Mouse (Mus musculus): Measurements from ENCODE around the gene Vmn1r138. TPM values are rescaled to one million over a fixed set of nuclear protein-coding genes. Genes with fewer than 3 reads are reported as not detected.
"Not testable (repeated sequence)": the region's sequence is repeated elsewhere in the genome, so short reads cannot be mapped to it uniquely, and the experiment has no call there.

The Vmn1r138 gene
- not detected in 2 replicates for polyA plus RNA-seq (2014; fragmentation: Nextera tagmentation; extraction: Ambion mirVana)

DNA sequence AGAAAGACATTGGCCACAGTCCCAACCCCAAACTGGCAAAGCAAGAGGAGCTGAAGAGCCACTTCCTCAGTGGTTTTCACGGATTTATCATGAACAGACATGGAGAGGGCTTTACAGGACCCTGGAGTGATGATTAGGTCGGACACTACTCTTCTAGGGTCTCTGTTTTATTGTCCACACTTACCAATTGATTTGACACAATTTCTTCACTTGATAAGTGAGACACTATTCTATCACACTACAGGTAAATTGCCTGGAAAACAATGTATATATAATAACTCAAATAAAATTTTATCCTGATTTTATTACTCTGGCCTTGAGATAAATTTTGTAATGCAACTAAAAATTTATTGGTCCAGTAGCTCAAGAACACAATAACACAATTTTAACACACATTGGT, at the start of gene Vmn1r138:
Gene Vmn1r138, minus strand, starts transcription at position 101 of the 400 bp plus-strand sequence.
- H3K9me3 ChIP-seq (ENCODE audit: control insufficient read depth, low read length); H3K4me3 ChIP-seq (ENCODE audit: low read depth, low read length); DNase-seq (ENCODE audit: low spot score); H3K9ac ChIP-seq (ENCODE audit: low read length); H3K36me3 ChIP-seq (ENCODE audit: control insufficient read depth, insufficient read depth, low read length); H3K27ac ChIP-seq (ENCODE audit: low read depth); ATAC-seq (replicated peaks; ENCODE audit: low FRiP score, low TSS enrichment, low read depth); H3K27me3 ChIP-seq (replicated peaks; ENCODE audit: control insufficient read depth, insufficient read depth, low read length); H3K4me2 ChIP-seq (ENCODE audit: low read length); H3K4me1 ChIP-seq (replicated peaks; ENCODE audit: control insufficient read depth, insufficient read depth, low read length): not testable (repeated sequence)
- no CpG with 5 or more reads among the region's 2 CpGs for whole genome bisulfite sequencing

DNA sequence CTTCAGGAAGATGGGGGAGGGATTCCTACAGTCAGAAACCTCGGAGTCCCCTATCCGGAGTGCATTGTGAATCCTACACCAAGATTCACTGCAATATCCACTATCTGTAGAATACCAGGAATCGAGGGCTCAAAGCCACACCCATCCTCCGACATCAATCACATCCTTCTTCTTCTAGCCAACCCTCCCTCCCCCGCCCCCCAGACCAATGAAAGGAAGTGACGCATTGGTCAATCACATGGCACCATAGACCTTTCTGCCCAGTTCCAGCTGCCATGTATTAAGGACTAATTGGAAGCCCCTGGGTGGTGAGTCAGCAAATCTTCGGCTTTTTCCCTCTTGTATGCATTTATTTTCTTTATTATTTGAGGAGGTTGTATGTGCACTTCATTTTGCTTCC, 40.1 kb upstream of the Vmn1r138 start, which contains the start of gene Vmn1r139:
Gene Vmn1r139, plus strand, starts transcription at position 301 of the 400 bp plus-strand sequence.
- not testable (repeated sequence) for H3K4me3 ChIP-seq (ENCODE audit: low read depth, low read length); H3K36me3 ChIP-seq (ENCODE audit: control insufficient read depth, insufficient read depth, low read length); H3K27me3 ChIP-seq (replicated peaks; ENCODE audit: control insufficient read depth, insufficient read depth, low read length); H3K27ac ChIP-seq (ENCODE audit: low read depth); H3K9me3 ChIP-seq (ENCODE audit: control insufficient read depth, low read length); DNase-seq (ENCODE audit: low spot score); H3K9ac ChIP-seq (ENCODE audit: low read length); ATAC-seq (replicated peaks; ENCODE audit: low FRiP score, low TSS enrichment, low read depth); H3K4me2 ChIP-seq (ENCODE audit: low read length); H3K4me1 ChIP-seq (replicated peaks; ENCODE audit: control insufficient read depth, insufficient read depth, low read length)
- no CpG with 5 or more reads among the region's 7 CpGs for WGBS

DNA sequence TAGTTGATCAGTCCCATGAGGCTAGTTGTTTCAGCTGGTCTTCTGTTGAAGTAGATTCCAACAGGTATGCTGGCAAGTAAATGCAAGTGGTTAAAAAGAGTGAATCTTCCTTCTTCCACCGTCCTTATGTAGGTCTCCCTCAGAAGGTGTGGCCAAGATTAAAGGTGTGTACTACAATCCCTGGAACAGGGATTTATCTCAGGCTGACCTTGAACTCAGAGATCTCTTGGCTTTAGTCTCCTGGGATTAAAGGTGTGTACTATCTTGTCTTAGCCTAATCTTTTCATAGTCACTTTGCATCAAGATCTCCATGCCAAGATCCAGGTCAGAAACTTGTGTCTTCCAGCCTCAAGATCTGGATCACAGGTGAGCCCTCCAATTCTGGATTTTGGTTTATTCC, 27.5 kb upstream of the Vmn1r138 start, which contains the start of gene Gm6176:
Gene Gm6176, minus strand, starts transcription at position 101 of the 400 bp plus-strand sequence.
- H3K36me3 ChIP-seq (ENCODE audit: control insufficient read depth, insufficient read depth, low read length); H3K4me1 ChIP-seq (replicated peaks; ENCODE audit: control insufficient read depth, insufficient read depth, low read length); DNase-seq (ENCODE audit: low spot score); H3K9ac ChIP-seq (ENCODE audit: low read length); H3K9me3 ChIP-seq (ENCODE audit: control insufficient read depth, low read length); H3K27ac ChIP-seq (ENCODE audit: low read depth); H3K4me3 ChIP-seq (ENCODE audit: low read depth, low read length); H3K27me3 ChIP-seq (replicated peaks; ENCODE audit: control insufficient read depth, insufficient read depth, low read length); ATAC-seq (replicated peaks; ENCODE audit: low FRiP score, low TSS enrichment, low read depth); H3K4me2 ChIP-seq (ENCODE audit: low read length): not testable (repeated sequence)
- no CpG with 5 or more reads among the region's 1 CpGs for WGBS

DNA sequence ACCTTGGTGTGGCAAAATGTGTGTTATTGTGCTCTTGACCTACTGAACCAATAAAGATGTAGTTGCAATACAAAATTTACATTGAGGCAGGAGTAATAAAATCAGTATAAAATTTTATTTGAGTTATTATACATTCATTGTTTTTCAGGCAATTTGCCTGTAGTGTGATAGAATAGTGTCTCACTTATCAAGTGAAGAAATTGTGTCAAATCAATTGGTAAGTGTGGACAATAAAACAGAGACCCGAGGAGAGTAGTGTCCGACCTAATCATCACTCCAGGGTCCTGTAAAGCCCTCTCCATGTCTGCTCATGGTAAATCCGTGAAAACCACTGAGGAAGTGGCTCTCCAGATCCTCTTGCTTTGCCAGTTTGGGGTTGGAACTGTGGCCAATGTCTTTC, 34.4 kb downstream of the Vmn1r138 start, which contains the start of gene Vmn1r137:
Gene Vmn1r137, plus strand, starts transcription at position 301 of the 400 bp plus-strand sequence.
- not testable (repeated sequence) for H3K36me3 ChIP-seq (ENCODE audit: control insufficient read depth, insufficient read depth, low read length); H3K27ac ChIP-seq (ENCODE audit: low read depth); H3K4me1 ChIP-seq (replicated peaks; ENCODE audit: control insufficient read depth, insufficient read depth, low read length); DNase-seq (ENCODE audit: low spot score); H3K9ac ChIP-seq (ENCODE audit: low read length); H3K27me3 ChIP-seq (replicated peaks; ENCODE audit: control insufficient read depth, insufficient read depth, low read length); H3K4me3 ChIP-seq (ENCODE audit: low read depth, low read length); H3K9me3 ChIP-seq (ENCODE audit: control insufficient read depth, low read length); H3K4me2 ChIP-seq (ENCODE audit: low read length); ATAC-seq (replicated peaks; ENCODE audit: low FRiP score, low TSS enrichment, low read depth)
- WGBS: no CpG with 5 or more reads among the region's 3 CpGs

Other genes starting within 250 kb of the Vmn1r138 start
- not detected in 2 replicates for gene Gm4177, start 232.2 kb downstream of the Vmn1r138 start, polyA plus RNA-seq (2014; fragmentation: Nextera tagmentation; extraction: Ambion mirVana)
- not detected in 2 replicates for gene Vmn1r135, start 196.5 kb downstream of the Vmn1r138 start, polyA plus RNA-seq (2014; fragmentation: Nextera tagmentation; extraction: Ambion mirVana)
- gene Gm5725, start 184.6 kb downstream of the Vmn1r138 start, polyA plus RNA-seq (2014; fragmentation: Nextera tagmentation; extraction: Ambion mirVana): not detected in 2 replicates
- gene Gm5891, start 107.6 kb downstream of the Vmn1r138 start, polyA plus RNA-seq (2014; fragmentation: Nextera tagmentation; extraction: Ambion mirVana): not detected in 2 replicates
- not detected in 2 replicates for gene Vmn1r137, start 34.3 kb downstream of the Vmn1r138 start, polyA plus RNA-seq (2014; fragmentation: Nextera tagmentation; extraction: Ambion mirVana)
- not detected in 2 replicates for gene Gm6176, start 27.4 kb upstream of the Vmn1r138 start, polyA plus RNA-seq (2014; fragmentation: Nextera tagmentation; extraction: Ambion mirVana)
- not detected in 2 replicates for gene Vmn1r139, start 40.2 kb upstream of the Vmn1r138 start, polyA plus RNA-seq (2014; fragmentation: Nextera tagmentation; extraction: Ambion mirVana)
- gene Gm16451, start 89.3 kb upstream of the Vmn1r138 start, polyA plus RNA-seq (2014; fragmentation: Nextera tagmentation; extraction: Ambion mirVana): not detected in 2 replicates
- not detected in 2 replicates for gene Gm10666, start 105.8 kb upstream of the Vmn1r138 start, polyA plus RNA-seq (2014; fragmentation: Nextera tagmentation; extraction: Ambion mirVana)
- not detected in 2 replicates for gene Vmn1r142, start 135.1 kb upstream of the Vmn1r138 start, polyA plus RNA-seq (2014; fragmentation: Nextera tagmentation; extraction: Ambion mirVana)
- not detected in 2 replicates for gene Vmn1r143, start 160.5 kb upstream of the Vmn1r138 start, polyA plus RNA-seq (2014; fragmentation: Nextera tagmentation; extraction: Ambion mirVana)
- gene Gm8653, start 172.4 kb upstream of the Vmn1r138 start, polyA plus RNA-seq (2014; fragmentation: Nextera tagmentation; extraction: Ambion mirVana): not detected in 2 replicates
- not detected in 2 replicates for gene Gm8453, start 200.6 kb upstream of the Vmn1r138 start, polyA plus RNA-seq (2014; fragmentation: Nextera tagmentation; extraction: Ambion mirVana)